Mouse (Mus musculus) forebrain, embryonic 16.5 days (tissue): ENCODE data around the gene Crnkl1. TPM values are rescaled to one million over a fixed set of nuclear protein-coding genes. Genes with fewer than 3 reads are reported as not detected.

Experiments
- microRNA-seq: library from miRNA; unstranded; fragments of <30 nt; microRNA quantifications from one replicate; pipeline ENCODE4, GENCODE M21; 2017
- polyA plus RNA-seq: library from polyadenylated mRNA; unstranded; fragments of >200 nt; fragmentation: Nextera tagmentation; extraction: Ambion mirVana; gene quantifications from 2 replicates; pipeline ENCODE4 v1.2.1, GENCODE M21; 2015

Crnkl1 gene
- polyA plus RNA-seq, 1 experiment from 2014 or later: 33.8 TPM

Small RNA genes lying within 50 kb of the gene (microRNA-seq; reads per million reads assigned to microRNA genes)
- not detected for gene Gm25026

Other genes with a start within 250 kb of the Crnkl1 start
- 127 and 128 TPM in 2 replicates for gene Naa20, start 32.9 kb downstream of the Crnkl1 start, polyA plus RNA-seq
- 1.3 and 3.8 TPM in 2 replicates for gene Cfap61, start 230 bp downstream of the Crnkl1 start, polyA plus RNA-seq